Mouse (Mus musculus): ENCODE results near the gene Zfp287. TPM values are rescaled to one million over a fixed set of nuclear protein-coding genes. Genes with fewer than 3 reads are reported as not detected.

The Zfp287 gene
- polyA plus RNA-seq, 1 experiment = 0.90 TPM

DNA sequence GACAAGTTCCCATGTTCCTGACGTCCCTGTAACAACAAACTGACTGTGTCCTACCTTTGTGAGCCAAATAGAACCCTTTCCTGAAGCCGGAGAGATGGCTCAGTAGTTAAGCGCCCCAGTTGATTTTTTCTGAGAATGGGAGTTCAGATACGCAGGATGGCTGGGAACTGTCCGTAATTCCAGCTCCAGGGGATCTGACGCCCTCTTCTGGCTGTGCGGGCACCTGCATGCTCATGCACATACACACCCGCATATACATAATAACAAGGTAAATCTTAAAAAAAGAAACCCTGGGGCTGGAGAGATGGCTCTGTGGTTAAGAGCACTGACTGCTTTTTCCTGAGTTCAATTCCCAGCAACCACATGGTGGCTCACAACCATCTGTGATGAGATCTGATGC is 36.6 kb downstream of the Zfp287 start:
- Histone ChIP-seq H3K79me2 (ENCODE audit: control insufficient read depth, insufficient read depth) (no peaks in the 10 kb centered on the region), H3ac (ENCODE audit: control insufficient read depth, insufficient read length) (no peak overlapping the region), H3K4me2 (ENCODE audit: low read depth) (no peak overlapping the region), H3K36me3 (ENCODE audit: control insufficient read depth, insufficient read depth) (no peaks in the 10 kb centered on the region), H3K27me3 (ENCODE audit: control insufficient read depth, insufficient read depth, insufficient read length) (no peaks in the 10 kb centered on the region), H3K4me3 (no peak overlapping the region)
- no peak for TF ChIP-seq CEBPB (IDR thresholded peaks at IDR 0.05; ENCODE audit: insufficient read depth, poor library complexity, severe bottlenecking)
- TF ChIP-seq SRF (IDR thresholded peaks at IDR 0.05; ENCODE audit: control insufficient read depth, insufficient read length, low read depth) = no peak
- TF ChIP-seq E2F4 (IDR thresholded peaks at IDR 0.05; ENCODE audit: insufficient read depth) = no peak
- TF ChIP-seq POLR2A (IDR thresholded peaks at IDR 0.05; ENCODE audit: insufficient read length, low read depth) = no peak
- TF ChIP-seq TCF3 (IDR thresholded peaks at IDR 0.05; ENCODE audit: insufficient read length, low read depth) = no peak
- no peak for TF ChIP-seq MYOD1 (IDR thresholded peaks at IDR 0.05; ENCODE audit: control insufficient read depth in 1 of 3, insufficient read length in 2 of 3, low read depth in 2 of 3)
- TF ChIP-seq MYOG (IDR thresholded peaks at IDR 0.05; ENCODE audit: control insufficient read depth in 1 of 3, insufficient read depth in 1 of 3, insufficient read length in 2 of 3, low read depth in 2 of 3) = no peak
- TF ChIP-seq TCF12 (IDR thresholded peaks at IDR 0.05; ENCODE audit: insufficient read depth, poor library complexity, severe bottlenecking) = no peak
- TF ChIP-seq POLR2AphosphoS2 (IDR thresholded peaks at IDR 0.05; ENCODE audit: insufficient read length, low read depth) = no peak
- TF ChIP-seq REST (IDR thresholded peaks at IDR 0.05; ENCODE audit: insufficient read depth, insufficient read length) = no peak
- no peak for TF ChIP-seq USF1 (IDR thresholded peaks at IDR 0.05; ENCODE audit: low read depth)
- TF ChIP-seq MAX (IDR thresholded peaks at IDR 0.05; ENCODE audit: low read depth) = no peak

DNA sequence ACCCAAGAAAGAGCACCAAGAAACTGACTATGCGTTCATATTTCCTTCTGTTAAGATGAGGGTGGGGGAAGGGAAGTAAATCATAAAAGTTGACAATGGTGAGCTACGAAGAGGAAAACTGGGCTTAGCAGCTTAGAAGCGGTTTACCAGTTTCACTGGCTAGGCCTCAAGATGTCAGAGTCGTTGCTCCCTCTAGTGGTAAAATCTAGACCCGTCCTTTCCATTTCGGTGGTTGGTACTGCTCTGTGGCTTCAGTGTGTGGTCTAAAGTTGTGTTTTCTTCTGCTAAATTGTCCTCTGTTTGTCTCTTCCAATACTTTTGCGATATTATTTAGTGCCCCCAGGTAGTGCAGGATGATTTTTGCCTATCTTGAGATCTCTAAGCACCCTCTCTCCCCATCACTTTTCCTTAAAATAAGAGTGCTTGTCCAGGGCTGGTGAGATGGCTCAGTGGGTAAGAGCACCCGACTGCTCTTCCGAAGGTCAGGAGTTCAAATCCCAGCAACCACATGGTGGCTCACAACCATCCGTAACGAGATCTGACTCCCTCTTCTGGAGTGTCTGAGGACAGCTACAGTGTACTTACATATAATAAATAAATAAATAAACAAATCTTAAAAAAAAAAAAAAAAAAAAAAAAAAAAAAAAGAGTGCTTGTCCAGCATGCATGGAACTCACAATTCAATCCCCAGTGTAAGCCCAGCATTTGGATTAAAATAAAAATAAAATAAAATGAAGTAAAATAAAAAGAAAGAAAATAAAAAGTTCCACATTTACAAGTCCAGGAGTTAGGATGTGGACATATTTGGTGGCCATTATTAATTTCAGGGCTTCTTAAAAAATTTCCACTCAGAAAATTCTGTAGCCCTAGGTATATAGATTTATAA is 38.2 kb downstream of the Zfp287 start:
- TF ChIP-seq POLR2AphosphoS2 (IDR thresholded peaks at IDR 0.05; ENCODE audit: insufficient read length, low read depth) (no peak), MYOG (IDR thresholded peaks at IDR 0.05; ENCODE audit: control insufficient read depth in 1 of 3, insufficient read depth in 1 of 3, insufficient read length in 2 of 3, low read depth in 2 of 3) (no peak), REST (IDR thresholded peaks at IDR 0.05; ENCODE audit: insufficient read depth, insufficient read length) (no peak), CEBPB (IDR thresholded peaks at IDR 0.05; ENCODE audit: insufficient read depth, poor library complexity, severe bottlenecking) (no peak), TCF12 (IDR thresholded peaks at IDR 0.05; ENCODE audit: insufficient read depth, poor library complexity, severe bottlenecking) (no peak), POLR2A (IDR thresholded peaks at IDR 0.05; ENCODE audit: insufficient read length, low read depth) (no peak), E2F4 (IDR thresholded peaks at IDR 0.05; ENCODE audit: insufficient read depth) (no peak), MAX (IDR thresholded peaks at IDR 0.05; ENCODE audit: low read depth) (no peak), SRF (IDR thresholded peaks at IDR 0.05; ENCODE audit: control insufficient read depth, insufficient read length, low read depth) (no peak), TCF3 (IDR thresholded peaks at IDR 0.05; ENCODE audit: insufficient read length, low read depth) (no peak), MYOD1 (IDR thresholded peaks at IDR 0.05; ENCODE audit: control insufficient read depth in 1 of 3, insufficient read length in 2 of 3, low read depth in 2 of 3) (no peak)
- no peaks in the 10 kb centered on the region for H3K36me3 ChIP-seq (ENCODE audit: control insufficient read depth, insufficient read depth)
- H3K79me2 ChIP-seq (ENCODE audit: control insufficient read depth, insufficient read depth) = no peaks in the 10 kb centered on the region
- no peak overlapping the region for H3K4me2 ChIP-seq (ENCODE audit: low read depth)
- no peak overlapping the region for H3ac ChIP-seq (ENCODE audit: control insufficient read depth, insufficient read length)
- H3K27me3 ChIP-seq (ENCODE audit: control insufficient read depth, insufficient read depth, insufficient read length) = no peaks in the 10 kb centered on the region
- no peak overlapping the region for H3K4me3 ChIP-seq

DNA sequence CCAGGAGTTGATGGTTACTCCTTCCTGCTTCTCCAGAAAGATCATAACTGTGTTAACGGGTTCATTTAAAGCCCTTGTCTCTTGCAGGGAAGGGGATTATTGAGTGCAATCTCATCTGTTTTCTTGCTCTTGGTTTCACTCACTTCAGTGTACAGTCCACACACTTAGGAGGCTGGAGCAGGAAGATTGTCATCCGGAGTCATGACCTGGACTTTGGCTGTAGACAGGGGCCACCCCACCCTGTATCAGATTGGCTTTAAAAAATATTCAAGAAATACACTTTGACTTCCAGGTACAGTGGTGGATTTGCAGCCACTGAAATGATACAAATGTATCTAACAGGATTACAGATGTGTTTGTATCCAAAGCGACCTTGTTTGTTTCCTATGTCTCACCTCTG is 40.1 kb downstream of the Zfp287 start:
- Histone ChIP-seq H3K4me3 (no peak overlapping the region), H3K27me3 (ENCODE audit: control insufficient read depth, insufficient read depth, insufficient read length) (no peaks in the 10 kb centered on the region), H3K36me3 (ENCODE audit: control insufficient read depth, insufficient read depth) (no peaks in the 10 kb centered on the region), H3K79me2 (ENCODE audit: control insufficient read depth, insufficient read depth) (no peaks in the 10 kb centered on the region), H3K4me2 (ENCODE audit: low read depth) (no peak overlapping the region), H3ac (ENCODE audit: control insufficient read depth, insufficient read length) (no peak overlapping the region)
- TF ChIP-seq TCF12 (IDR thresholded peaks at IDR 0.05; ENCODE audit: insufficient read depth, poor library complexity, severe bottlenecking) (no peak), MAX (IDR thresholded peaks at IDR 0.05; ENCODE audit: low read depth) (no peak), REST (IDR thresholded peaks at IDR 0.05; ENCODE audit: insufficient read depth, insufficient read length) (no peak), MYOG (IDR thresholded peaks at IDR 0.05; ENCODE audit: control insufficient read depth in 1 of 3, insufficient read depth in 1 of 3, insufficient read length in 2 of 3, low read depth in 2 of 3) (no peak), POLR2A (IDR thresholded peaks at IDR 0.05; ENCODE audit: insufficient read length, low read depth) (no peak), POLR2AphosphoS2 (IDR thresholded peaks at IDR 0.05; ENCODE audit: insufficient read length, low read depth) (no peak), MYOD1 (IDR thresholded peaks at IDR 0.05; ENCODE audit: control insufficient read depth in 1 of 3, insufficient read length in 2 of 3, low read depth in 2 of 3) (no peak), SRF (IDR thresholded peaks at IDR 0.05; ENCODE audit: control insufficient read depth, insufficient read length, low read depth) (no peak), USF1 (IDR thresholded peaks at IDR 0.05; ENCODE audit: low read depth) (no peak), TCF3 (IDR thresholded peaks at IDR 0.05; ENCODE audit: insufficient read length, low read depth) (no peak), E2F4 (IDR thresholded peaks at IDR 0.05; ENCODE audit: insufficient read depth) (no peak), CEBPB (IDR thresholded peaks at IDR 0.05; ENCODE audit: insufficient read depth, poor library complexity, severe bottlenecking) (no peak)

DNA sequence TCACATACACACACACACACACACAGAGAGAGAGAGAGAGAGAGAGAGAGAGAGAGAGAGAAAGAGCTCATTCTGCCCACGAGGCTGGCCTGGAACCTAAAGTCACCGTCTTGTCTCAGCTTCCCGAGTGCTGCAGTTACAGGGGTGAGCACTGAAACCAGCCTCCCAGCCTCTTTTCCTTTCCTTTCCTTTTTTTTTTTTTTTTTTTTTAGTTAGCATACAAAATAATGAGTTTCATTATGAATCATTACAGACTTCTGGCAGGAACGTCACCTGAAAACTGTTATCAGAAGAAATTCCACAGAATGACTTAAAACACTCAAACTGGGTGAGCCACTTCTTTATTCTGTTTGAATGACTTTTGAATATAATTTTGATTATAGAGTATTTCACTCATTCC is 51.8 kb downstream of the Zfp287 start:
- H3K27me3 ChIP-seq (ENCODE audit: control insufficient read depth, insufficient read depth, insufficient read length) = no peaks in the 10 kb centered on the region
- TF ChIP-seq POLR2AphosphoS2 (IDR thresholded peaks at IDR 0.05; ENCODE audit: insufficient read length, low read depth) (no peak), CEBPB (IDR thresholded peaks at IDR 0.05; ENCODE audit: insufficient read depth, poor library complexity, severe bottlenecking) (no peak)
- H3K4me2 ChIP-seq (ENCODE audit: low read depth) = no peak overlapping the region
- no peak overlapping the region for H3ac ChIP-seq (ENCODE audit: control insufficient read depth, insufficient read length)
- no peaks in the 10 kb centered on the region for H3K36me3 ChIP-seq (ENCODE audit: control insufficient read depth, insufficient read depth)
- H3K79me2 ChIP-seq (ENCODE audit: control insufficient read depth, insufficient read depth) = no peaks in the 10 kb centered on the region
- no peak overlapping the region for H3K4me3 ChIP-seq

All from myocyte (in vitro differentiated cells).